Mouse (Mus musculus) CH12.LX (cell line): ENCODE measurements around the gene Vim. TPM values are rescaled to one million over a fixed set of nuclear protein-coding genes. Genes with fewer than 3 reads are reported as not detected.
A peak's percentile ranks its signal among the peaks of the same experiment; 100 is the strongest.

Experiments used
- DNase-seq: peaks from one replicate; pipeline ENCODE4 v3.0.0-alpha.2; 2013; ENCODE audit errors: extremely low read depth
- H3K27ac ChIP-seq: 2 replicates; pipeline ENCODE4 v1.5.1; 2012; ENCODE audit warnings: low read depth, mild to moderate bottlenecking, control low read depth, moderate library complexity; ENCODE audit not compliant: insufficient read depth
- H3K27me3 ChIP-seq: replicated peaks from 2 replicates; pipeline ENCODE3; 2012; ENCODE audit warnings: inconsistent platforms
- H3K36me3 ChIP-seq, 2 experiments: replicated peaks in 1 of 2; 2 replicates each; pipeline versions ENCODE3 to v1.6.1; 2012; ENCODE audit warnings: inconsistent platforms in 1 of 2, low read length in 1 of 2, mild to moderate bottlenecking in 1 of 2, mixed read lengths in 1 of 2, moderate library complexity in 1 of 2; ENCODE audit not compliant: control insufficient read depth in 1 of 2, insufficient read depth in 1 of 2
- H3K4me1 ChIP-seq, 2 experiments: 2 replicates each; pipeline ENCODE4 v1.6.1; 2012; ENCODE audit warnings: inconsistent platforms in 1 of 2, moderate library complexity in 1 of 2; ENCODE audit not compliant: insufficient read depth in 2 of 2, control insufficient read depth in 1 of 2
- H3K4me2 ChIP-seq: 2 replicates; pipeline ENCODE4 v1.6.1; 2012; ENCODE audit warnings: low read depth, mild to moderate bottlenecking, control low read depth; ENCODE audit not compliant: poor library complexity, insufficient read depth, severe bottlenecking
- H3K4me3 ChIP-seq, 3 experiments: fragments of 150-350 bp in 1 of 3; sonication (generic) in 1 of 3; replicated peaks in 1 of 3; 2 replicates each; pipeline versions ENCODE3 to v1.5.1; 2011 to 2012; ENCODE audit warnings: low read depth in 2 of 3, low read length in 2 of 3, mild to moderate bottlenecking in 2 of 3, moderate library complexity in 2 of 3, control low read depth in 1 of 3, improper control_type of control experiment in 1 of 3, inconsistent platforms in 1 of 3, mixed read lengths in 1 of 3; ENCODE audit not compliant: poor library complexity in 1 of 3
- H3K79me2 ChIP-seq: replicated peaks from 2 replicates; pipeline ENCODE4 v1.6.1; 2012; ENCODE audit warnings: mild to moderate bottlenecking, moderate library complexity; ENCODE audit not compliant: control insufficient read depth, poor library complexity, insufficient read depth, severe bottlenecking; ENCODE audit errors: extremely low read depth
- H3K9ac ChIP-seq: 2 replicates; pipeline ENCODE4 v1.6.1; 2012; ENCODE audit warnings: low read depth, mild to moderate bottlenecking, control low read depth, moderate library complexity; ENCODE audit not compliant: insufficient read depth
- H3K9me3 ChIP-seq: replicated peaks from 2 replicates; pipeline ENCODE3; 2012; ENCODE audit warnings: low read length, inconsistent platforms, mixed read lengths
- CHD1 ChIP-seq: IDR thresholded peaks from 2 replicates; pipeline ENCODE4 v1.6.1; 2012; ENCODE audit warnings: low read depth, low read length, improper control_type of control experiment, inconsistent platforms
- CTCF ChIP-seq, 2 experiments: IDR thresholded peaks in 1 of 2; conservative IDR thresholded peaks in 1 of 2; 2 replicates each; pipeline ENCODE4 v1.5.1; 2011 to 2012; ENCODE audit warnings: low read depth in 2 of 2, low read length in 2 of 2, improper control_type of control experiment in 1 of 2, inconsistent platforms in 1 of 2, mild to moderate bottlenecking in 1 of 2, moderate library complexity in 1 of 2
- ELF1 ChIP-seq: IDR thresholded peaks from 2 replicates; pipeline ENCODE4 v1.6.1; 2014; ENCODE audit warnings: low read depth, mild to moderate bottlenecking, inconsistent platforms, low read length, improper control_type of control experiment
- GABPA ChIP-seq: IDR thresholded peaks from 2 replicates; pipeline ENCODE4 v1.6.1; 2012; ENCODE audit warnings: low read depth, low read length, improper control_type of control experiment, inconsistent platforms; ENCODE audit not compliant: insufficient replicate concordance
- IRF4 ChIP-seq: IDR thresholded peaks from 2 replicates; pipeline ENCODE4 v1.6.1; 2014; ENCODE audit warnings: low read depth, mild to moderate bottlenecking, inconsistent platforms, low read length, improper control_type of control experiment
- MAFK ChIP-seq: IDR thresholded peaks from 2 replicates; pipeline ENCODE4 v1.6.1; 2011; ENCODE audit warnings: low read length, improper control_type of control experiment; ENCODE audit not compliant: insufficient replicate concordance
- MAX ChIP-seq: IDR thresholded peaks from 2 replicates; pipeline ENCODE4 v1.6.1; 2011; ENCODE audit warnings: low read length, improper control_type of control experiment
- MAZ ChIP-seq: IDR thresholded peaks from 2 replicates; pipeline ENCODE4 v1.6.1; 2012; ENCODE audit warnings: low read depth, mild to moderate bottlenecking, inconsistent platforms, low read length, improper control_type of control experiment, moderate library complexity
- MXI1 ChIP-seq: IDR thresholded peaks from 2 replicates; pipeline ENCODE4 v1.6.1; 2011; ENCODE audit warnings: mild to moderate bottlenecking, low read depth, low read length, improper control_type of control experiment
- NRF1 ChIP-seq: IDR thresholded peaks from 2 replicates; pipeline ENCODE4 v1.6.1; 2014; ENCODE audit warnings: low read depth, mild to moderate bottlenecking, inconsistent platforms, low read length, improper control_type of control experiment, moderate library complexity
- POLR2AphosphoS2 ChIP-seq: IDR thresholded peaks from 2 replicates; pipeline ENCODE4 v1.6.1; 2011; ENCODE audit warnings: low read depth, low read length, improper control_type of control experiment
- RAD21 ChIP-seq: IDR thresholded peaks from 2 replicates; pipeline ENCODE4 v1.6.1; 2011; ENCODE audit warnings: low read depth, mild to moderate bottlenecking, low read length, improper control_type of control experiment, moderate library complexity
- SIN3A ChIP-seq: IDR thresholded peaks from 2 replicates; pipeline ENCODE4 v1.6.1; 2012; ENCODE audit warnings: low read length, improper control_type of control experiment, inconsistent platforms
- SMC3 ChIP-seq: IDR thresholded peaks from 2 replicates; pipeline ENCODE4 v1.6.1; 2011; ENCODE audit warnings: low read depth, low read length, improper control_type of control experiment
- TCF12 ChIP-seq: IDR thresholded peaks from 2 replicates; pipeline ENCODE4 v1.6.1; 2014; ENCODE audit warnings: low read depth, mild to moderate bottlenecking, inconsistent platforms, low read length, improper control_type of control experiment
- ZC3H11A ChIP-seq: IDR thresholded peaks from 2 replicates; pipeline ENCODE4 v1.6.1; 2012; ENCODE audit warnings: low read depth, mild to moderate bottlenecking, inconsistent platforms, low read length, improper control_type of control experiment
- ZMIZ1 ChIP-seq: IDR thresholded peaks from 2 replicates; pipeline ENCODE4 v1.6.1; 2012; ENCODE audit warnings: low read depth, mild to moderate bottlenecking, inconsistent platforms, low read length, improper control_type of control experiment
- ZNF384 ChIP-seq: IDR thresholded peaks from 2 replicates; pipeline ENCODE4 v1.6.1; 2012; ENCODE audit warnings: low read depth, low read length, improper control_type of control experiment, inconsistent platforms
- dilution Hi-C: fragments of 300-500 bp; cut with MboI; formaldehyde crosslinking; loops from 2 replicates; pipeline ENCODE4 v1.14.3; 2020; ENCODE audit warnings: low sequenced_read_pairs; ENCODE audit not compliant: extremely low pct_unique_long_range_greater_than_20kb, extremely low pct_ligation_motif_present
- in situ Hi-C: fragments of 300-500 bp; cut with MboI; formaldehyde crosslinking; loops from 3 replicates; pipeline ENCODE4 v1.14.3; 2019; ENCODE audit warnings: low sequenced_read_pairs, low pct_ligation_motif_present, low pct_unique_long_range_greater_than_20kb, mixed read lengths
- polyA plus RNA-seq: library from polyadenylated mRNA; unstranded; fragments of >175 nt; gene quantifications from 2 replicates; pipeline ENCODE4 v1.2.1, GENCODE M21; 2012; ENCODE audit warnings: low read depth; ENCODE audit not compliant: insufficient read length
- total RNA-seq, 2 experiments: library from RNA; depleted of rRNA; stranded (reverse); fragments of 300-350 nt in 1 of 2; fragments of >200 nt in 1 of 2; gene quantifications; 2 replicates each; pipeline ENCODE4 v1.2.3; 2012 to 2014

Gene Vim
- total and polyA plus RNA-seq, 3 experiments: 153 to 164 (median 157) TPM

DNA sequence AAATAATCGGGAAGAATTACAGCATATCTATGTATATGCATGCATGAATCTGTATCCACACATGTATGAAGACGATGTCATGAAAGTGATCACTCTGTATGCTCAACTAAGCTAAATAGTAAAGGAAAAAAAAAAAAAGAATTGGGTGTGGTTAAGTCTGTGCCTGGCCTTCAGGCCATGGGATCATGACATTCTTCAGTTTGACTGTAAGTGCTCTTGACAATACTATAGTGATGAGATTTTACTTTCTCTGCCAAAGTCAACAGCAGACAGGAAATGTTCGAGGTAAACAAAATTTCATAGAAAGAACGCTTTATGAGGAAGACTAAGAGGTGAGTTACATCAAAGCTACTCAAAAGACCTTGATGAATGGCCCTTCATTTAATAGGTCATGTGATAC, 19.6 kb downstream of the Vim start:
- dilution Hi-C loops: no loop called here

DNA sequence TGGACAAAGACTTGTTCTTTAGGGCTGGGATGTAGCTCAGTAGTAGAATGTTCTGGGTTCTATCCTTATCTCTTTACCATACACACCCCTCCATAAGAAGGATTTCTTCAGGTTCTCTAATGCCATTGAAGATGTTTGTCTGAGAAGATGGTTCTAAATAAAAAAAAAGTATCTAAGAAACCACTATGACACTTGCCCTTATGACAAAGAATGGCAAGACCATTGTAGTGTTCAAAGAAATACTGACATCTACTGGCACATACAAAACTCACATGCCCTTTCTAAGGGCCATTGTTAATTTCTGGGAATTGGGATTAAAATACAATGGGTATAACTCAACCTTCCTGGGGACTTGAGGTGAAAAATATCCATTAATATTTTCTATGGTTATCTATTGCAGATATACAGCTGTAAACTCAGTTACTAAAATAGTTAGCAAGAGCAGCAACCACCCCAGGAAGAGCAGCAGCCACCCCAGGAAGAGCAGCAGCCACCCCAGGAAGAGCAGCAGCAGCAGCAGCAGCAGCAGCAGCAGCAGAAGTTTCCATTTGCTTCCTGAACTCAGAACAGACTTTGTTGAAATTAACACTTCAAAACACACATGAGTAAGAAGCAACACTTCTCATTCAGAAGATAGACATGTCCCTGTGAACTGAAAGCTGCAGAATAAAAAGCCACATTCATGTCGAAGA, 23.4 kb downstream of the Vim start:
- Histone ChIP-seq H3K4me3 (no peak overlapping the region), H3K9ac (no peak overlapping the region), H3K9me3 (no peaks in the 10 kb centered on the region), H3K27ac (no peak overlapping the region), H3K4me2 (no peak overlapping the region), H3K4me1 (no peaks in the 10 kb centered on the region), H3K79me2 (no peaks in the 10 kb centered on the region), H3K36me3 (no peaks in the 10 kb centered on the region), H3K27me3 (no peaks in the 10 kb centered on the region)
- DNase-seq: peak; percentile 17
- dilution Hi-C loops (no loop called here), in situ Hi-C loops (loop anchor here (10.0 kb wide), 1 partner anchor 312 kb away; no protein-coding TSS in a partner anchor)
- TF ChIP-seq ZNF384 (peak; percentile 57), ZC3H11A (peak; percentile 18; the same call in 1 of the 2 replicates), NRF1 (no peak), SMC3 (peak; percentile 76), IRF4 (no peak), RAD21 (peak; percentile 82), CTCF (conservative IDR thresholded peaks at IDR 0.05 in 1 of 2, IDR thresholded peaks at IDR 0.05 in 1 of 2; ENCODE audit: low read depth in 2 of 2, low read length in 2 of 2) (peak in 1 of 2 experiments; percentile 76; a peak in 2 of 4 replicates)

More for the DNA sequence above, 19.6 kb downstream of the Vim start:
- in situ Hi-C loops: loop anchor here (10.0 kb wide), 1 partner anchor 309 kb away; no protein-coding TSS in a partner anchor
- H3K9me3 ChIP-seq: no peaks in the 10 kb centered on the region
- H3K4me3 ChIP-seq: no peak overlapping the region
- H3K27me3 ChIP-seq: no peaks in the 10 kb centered on the region
- no peak overlapping the region for H3K27ac ChIP-seq
- no peak overlapping the region for H3K4me2 ChIP-seq
- no peaks in the 10 kb centered on the region for H3K79me2 ChIP-seq
- H3K4me1 ChIP-seq: no peaks in the 10 kb centered on the region
- TF ChIP-seq POLR2AphosphoS2 (no peak), SIN3A (no peak), ZMIZ1 (no peak), MAZ (no peak), TCF12 (no peak), CHD1 (no peak), MAX (no peak), MXI1 (no peak), MAFK (no peak), ELF1 (no peak), CTCF (conservative IDR thresholded peaks at IDR 0.05 in 1 of 2, IDR thresholded peaks at IDR 0.05 in 1 of 2; ENCODE audit: low read depth in 2 of 2, low read length in 2 of 2) (no peak), IRF4 (no peak), GABPA (no peak)
- no peaks in the 10 kb centered on the region for H3K36me3 ChIP-seq
- no peak overlapping the region for H3K9ac ChIP-seq
- DNase-seq: no peak
